Mouse (Mus musculus): Measurements from ENCODE around the gene 1700086D15Rik. TPM values are rescaled to one million over a fixed set of nuclear protein-coding genes. Genes with fewer than 3 reads are reported as not detected.

1700086D15Rik gene
- polyA plus RNA-seq, 1 experiment from 2014 or later = not detected

- no peaks in the 10 kb centered on the region for H3K9me3 ChIP-seq (replicated peaks; ENCODE audit: control insufficient read depth, low read length)
- no peak for DNase-seq (ENCODE audit: low spot score)
- H3K36me3 ChIP-seq (replicated peaks; ENCODE audit: control insufficient read depth, insufficient read depth, low read depth, low read length) = no peaks in the 10 kb centered on the region
- ATAC-seq (replicated peaks; ENCODE audit: insufficient number of reproducible peaks, low FRiP score, low TSS enrichment, low read depth) = no peak
- H3K4me1 ChIP-seq (ENCODE audit: control insufficient read depth, insufficient read depth, low read length) = no peaks in the 10 kb centered on the region
- H3K4me2 ChIP-seq (ENCODE audit: low read depth, low read length) = no peak overlapping the region
- H3K9ac ChIP-seq (replicated peaks; ENCODE audit: low read length) = no peak overlapping the region
- H3K27ac ChIP-seq (replicated peaks; ENCODE audit: low read depth, low read length) = no peak overlapping the region
- H3K4me3 ChIP-seq (ENCODE audit: low read depth, low read length) = no peak overlapping the region
- 91% methylated on average over 20 of the region's 20 CpGs for WGBS
- H3K27me3 ChIP-seq (ENCODE audit: control insufficient read depth, insufficient read depth, low read length) = no peaks in the 10 kb centered on the region; the same call in 1 of the 2 replicates
Observed at GRCm38 (mm10) chr11:65157966-65158657, 1.6 kb downstream of the 1700086D15Rik start.

DNA sequence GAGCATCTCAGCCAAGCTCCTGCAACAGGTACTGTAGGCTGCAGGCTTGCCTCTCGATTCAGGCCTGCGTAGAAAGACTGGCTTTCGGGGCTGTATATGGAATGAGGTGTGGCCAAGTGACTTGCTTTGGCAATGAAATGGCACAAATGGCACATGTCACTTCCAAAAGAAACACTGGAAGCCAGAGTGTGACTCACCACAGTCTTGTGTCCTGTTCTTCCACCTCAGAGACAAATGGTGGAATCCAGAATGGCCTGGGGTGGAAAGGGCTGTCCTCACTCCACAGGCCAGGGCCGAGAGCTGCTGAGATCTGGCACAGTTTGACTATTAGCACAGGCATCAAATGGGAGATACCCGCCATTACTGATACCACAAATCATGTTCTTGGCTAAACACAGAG is 6.7 kb downstream of the 1700086D15Rik start:
- no peaks in the 10 kb centered on the region for H3K4me1 ChIP-seq (ENCODE audit: control insufficient read depth, insufficient read depth, low read length)
- no peak for DNase-seq (ENCODE audit: low spot score)
- no peaks in the 10 kb centered on the region for H3K27me3 ChIP-seq (ENCODE audit: control insufficient read depth, insufficient read depth, low read length)
- WGBS = 83% methylated on average over 5 of the region's 5 CpGs
- H3K4me2 ChIP-seq (ENCODE audit: low read depth, low read length) = no peak overlapping the region
- no peaks in the 10 kb centered on the region for H3K9me3 ChIP-seq (replicated peaks; ENCODE audit: control insufficient read depth, low read length)
- H3K9ac ChIP-seq (replicated peaks; ENCODE audit: low read length) = no peak overlapping the region
- H3K4me3 ChIP-seq (ENCODE audit: low read depth, low read length) = no peak overlapping the region
- H3K36me3 ChIP-seq (replicated peaks; ENCODE audit: control insufficient read depth, insufficient read depth, low read depth, low read length) = no peaks in the 10 kb centered on the region
- no peak overlapping the region for H3K27ac ChIP-seq (replicated peaks; ENCODE audit: low read depth, low read length)
- no peak for ATAC-seq (replicated peaks; ENCODE audit: insufficient number of reproducible peaks, low FRiP score, low TSS enrichment, low read depth)

GRCm38 (mm10) chr11:65148441-65148840 is 11.2 kb downstream of the 1700086D15Rik start:
- no peaks in the 10 kb centered on the region for H3K36me3 ChIP-seq (replicated peaks; ENCODE audit: control insufficient read depth, insufficient read depth, low read depth, low read length)
- H3K27me3 ChIP-seq (ENCODE audit: control insufficient read depth, insufficient read depth, low read length) = no peaks in the 10 kb centered on the region
- no peaks in the 10 kb centered on the region for H3K9me3 ChIP-seq (replicated peaks; ENCODE audit: control insufficient read depth, low read length)
- H3K4me1 ChIP-seq (ENCODE audit: control insufficient read depth, insufficient read depth, low read length) = no peaks in the 10 kb centered on the region
- 88% methylated on average over 7 of the region's 7 CpGs for WGBS
- H3K9ac ChIP-seq (replicated peaks; ENCODE audit: low read length) = no peak overlapping the region
- H3K4me2 ChIP-seq (ENCODE audit: low read depth, low read length) = no peak overlapping the region
- ATAC-seq (replicated peaks; ENCODE audit: insufficient number of reproducible peaks, low FRiP score, low TSS enrichment, low read depth) (no peak), DNase-seq (ENCODE audit: low spot score) (no peak)
- H3K4me3 ChIP-seq (ENCODE audit: low read depth, low read length) = no peak overlapping the region
- H3K27ac ChIP-seq (replicated peaks; ENCODE audit: low read depth, low read length) = no peak overlapping the region

DNA sequence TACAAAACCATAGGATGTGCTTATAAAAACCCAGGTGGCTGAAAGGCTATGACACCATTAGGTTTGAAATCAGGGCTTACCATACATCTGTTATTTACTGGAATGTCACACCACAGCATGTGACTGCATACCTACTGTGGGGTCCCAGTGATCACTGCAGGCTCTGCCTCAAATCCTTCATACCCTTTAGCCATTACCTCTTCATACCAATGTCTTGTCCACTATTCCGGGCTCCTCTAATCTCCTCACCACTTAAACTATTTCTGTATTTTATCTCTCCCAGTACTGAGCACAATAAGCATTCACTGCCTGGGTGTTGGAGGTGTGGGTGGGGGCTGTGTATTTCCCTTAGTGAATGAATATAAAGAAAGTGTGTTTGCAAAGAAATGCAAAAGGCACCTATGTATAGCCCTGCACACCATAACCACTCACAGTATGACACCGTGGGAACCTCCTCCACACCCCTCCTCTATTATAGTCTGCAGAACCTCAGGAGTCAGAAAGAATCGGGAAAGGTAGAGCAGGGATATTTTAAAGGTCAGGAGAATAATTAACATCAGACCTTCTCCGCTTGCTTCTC is 16.8 kb downstream of the 1700086D15Rik start:
- DNase-seq (ENCODE audit: low spot score) = no peak
- H3K27ac ChIP-seq (replicated peaks; ENCODE audit: low read depth, low read length) = no peak overlapping the region
- WGBS = 69% methylated on average over 4 of the region's 4 CpGs
- H3K9ac ChIP-seq (replicated peaks; ENCODE audit: low read length) = no peak overlapping the region
- H3K36me3 ChIP-seq (replicated peaks; ENCODE audit: control insufficient read depth, insufficient read depth, low read depth, low read length) = no peaks in the 10 kb centered on the region
- H3K4me1 ChIP-seq (ENCODE audit: control insufficient read depth, insufficient read depth, low read length) = no peaks in the 10 kb centered on the region
- no peaks in the 10 kb centered on the region for H3K27me3 ChIP-seq (ENCODE audit: control insufficient read depth, insufficient read depth, low read length)
- H3K4me3 ChIP-seq (ENCODE audit: low read depth, low read length) = no peak overlapping the region
- H3K9me3 ChIP-seq (replicated peaks; ENCODE audit: control insufficient read depth, low read length) = no peaks in the 10 kb centered on the region
- no peak for ATAC-seq (replicated peaks; ENCODE audit: insufficient number of reproducible peaks, low FRiP score, low TSS enrichment, low read depth)
- no peak overlapping the region for H3K4me2 ChIP-seq (ENCODE audit: low read depth, low read length)

DNA sequence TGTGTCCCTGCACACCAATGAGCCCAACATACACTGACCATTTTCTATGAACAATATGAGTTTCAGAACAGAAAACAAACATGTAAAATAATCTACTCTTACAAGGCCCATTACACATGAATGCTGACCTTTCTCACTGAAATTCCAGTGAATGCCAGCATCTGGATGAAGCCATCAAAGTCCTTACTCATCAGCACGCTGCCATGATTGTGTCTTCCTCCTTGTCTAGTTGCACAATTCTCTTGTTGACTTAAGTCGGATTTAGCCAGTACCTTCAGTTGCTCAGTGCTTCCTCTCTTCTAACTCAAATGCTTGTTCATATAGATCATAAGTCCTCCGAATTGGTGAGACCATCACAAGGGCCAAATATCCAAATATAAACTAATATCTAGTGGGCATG is 20.7 kb downstream of the 1700086D15Rik start:
- H3K4me2 ChIP-seq (ENCODE audit: low read depth, low read length) = no peak overlapping the region
- no peak overlapping the region for H3K9ac ChIP-seq (replicated peaks; ENCODE audit: low read length)
- WGBS = 88% methylated on average over 3 of the region's 3 CpGs
- DNase-seq (ENCODE audit: low spot score) (no peak), ATAC-seq (replicated peaks; ENCODE audit: insufficient number of reproducible peaks, low FRiP score, low TSS enrichment, low read depth) (no peak)
- H3K4me1 ChIP-seq (ENCODE audit: control insufficient read depth, insufficient read depth, low read length) = no peaks in the 10 kb centered on the region
- H3K27ac ChIP-seq (replicated peaks; ENCODE audit: low read depth, low read length) = no peak overlapping the region
- H3K27me3 ChIP-seq (ENCODE audit: control insufficient read depth, insufficient read depth, low read length) = no peaks in the 10 kb centered on the region
- no peak overlapping the region for H3K4me3 ChIP-seq (ENCODE audit: low read depth, low read length)
- H3K9me3 ChIP-seq (replicated peaks; ENCODE audit: control insufficient read depth, low read length) = no peaks in the 10 kb centered on the region
- no peaks in the 10 kb centered on the region for H3K36me3 ChIP-seq (replicated peaks; ENCODE audit: control insufficient read depth, insufficient read depth, low read depth, low read length)

DNA sequence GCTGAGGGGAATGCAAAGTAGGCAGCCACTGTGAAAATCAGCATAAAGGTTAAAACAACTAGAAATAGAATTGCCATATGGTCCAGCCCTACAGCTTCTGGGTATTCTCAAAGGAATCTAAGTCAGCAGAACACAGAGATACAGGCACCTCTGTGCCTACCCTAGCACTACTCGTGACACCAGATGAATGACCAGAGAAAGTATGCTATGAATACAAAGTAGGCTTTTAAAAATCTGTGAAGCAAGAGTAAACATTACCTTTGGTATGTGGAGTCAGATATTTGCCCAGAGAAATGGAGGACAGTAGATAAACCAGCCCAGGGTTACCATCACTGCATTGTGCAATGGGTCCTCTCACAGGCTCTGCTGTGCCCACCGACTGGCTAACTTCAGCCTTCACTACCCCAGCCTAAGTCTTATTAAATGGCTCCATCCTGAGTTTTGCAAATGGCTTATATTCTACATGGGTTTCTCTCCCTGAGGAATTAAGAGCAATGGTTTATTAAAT is 22.5 kb downstream of the 1700086D15Rik start:
- H3K4me1 ChIP-seq (ENCODE audit: control insufficient read depth, insufficient read depth, low read length) = no peaks in the 10 kb centered on the region

GRCm38 (mm10) chr11:65135251-65135739 is 24.4 kb downstream of the 1700086D15Rik start:
- H3K4me3 ChIP-seq (ENCODE audit: low read depth, low read length) = no peak overlapping the region
- no peak overlapping the region for H3K9ac ChIP-seq (replicated peaks; ENCODE audit: low read length)
- no peaks in the 10 kb centered on the region for H3K4me1 ChIP-seq (ENCODE audit: control insufficient read depth, insufficient read depth, low read length)
- WGBS = 86% methylated on average over 8 of the region's 8 CpGs
- H3K9me3 ChIP-seq (replicated peaks; ENCODE audit: control insufficient read depth, low read length) = no peaks in the 10 kb centered on the region
- no peak for DNase-seq (ENCODE audit: low spot score)
- ATAC-seq (replicated peaks; ENCODE audit: insufficient number of reproducible peaks, low FRiP score, low TSS enrichment, low read depth) = no peak
- H3K4me2 ChIP-seq (ENCODE audit: low read depth, low read length) = no peak overlapping the region
- H3K27ac ChIP-seq (replicated peaks; ENCODE audit: low read depth, low read length) = no peak overlapping the region
- H3K27me3 ChIP-seq (ENCODE audit: control insufficient read depth, insufficient read depth, low read length) = no peaks in the 10 kb centered on the region
- no peaks in the 10 kb centered on the region for H3K36me3 ChIP-seq (replicated peaks; ENCODE audit: control insufficient read depth, insufficient read depth, low read depth, low read length)

More for the DNA sequence above, 22.5 kb downstream of the 1700086D15Rik start:
- WGBS = 76% methylated on average over 2 of the region's 2 CpGs
- no peak overlapping the region for H3K9ac ChIP-seq (replicated peaks; ENCODE audit: low read length)
- H3K36me3 ChIP-seq (replicated peaks; ENCODE audit: control insufficient read depth, insufficient read depth, low read depth, low read length) = no peaks in the 10 kb centered on the region
- no peak overlapping the region for H3K27ac ChIP-seq (replicated peaks; ENCODE audit: low read depth, low read length)
- no peak overlapping the region for H3K4me3 ChIP-seq (ENCODE audit: low read depth, low read length)
- no peaks in the 10 kb centered on the region for H3K27me3 ChIP-seq (ENCODE audit: control insufficient read depth, insufficient read depth, low read length)
- DNase-seq (ENCODE audit: low spot score) (no peak), ATAC-seq (replicated peaks; ENCODE audit: insufficient number of reproducible peaks, low FRiP score, low TSS enrichment, low read depth) (no peak)
- no peaks in the 10 kb centered on the region for H3K9me3 ChIP-seq (replicated peaks; ENCODE audit: control insufficient read depth, low read length)
- H3K4me2 ChIP-seq (ENCODE audit: low read depth, low read length) = no peak overlapping the region

DNA sequence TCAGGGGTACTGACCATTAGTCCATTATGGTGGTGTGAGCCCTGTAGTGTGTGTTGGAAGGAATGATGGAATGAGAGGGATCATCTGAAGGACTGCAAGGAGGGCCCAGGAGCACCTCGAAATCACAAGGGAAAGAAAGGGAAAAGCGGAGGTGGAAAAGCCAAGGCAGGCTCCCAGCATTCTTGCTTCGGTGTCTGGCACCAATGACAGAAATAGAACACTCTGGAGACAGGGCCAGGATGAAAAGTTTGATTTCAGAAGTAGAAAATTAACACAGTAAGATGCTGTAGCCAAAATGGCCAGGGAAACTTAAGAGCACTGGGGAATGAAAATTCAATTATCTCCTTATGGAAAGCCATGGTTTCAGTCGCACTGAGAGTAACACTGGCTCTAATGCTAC is 26.0 kb downstream of the 1700086D15Rik start:
- Histone ChIP-seq H3K36me3 (replicated peaks; ENCODE audit: control insufficient read depth, insufficient read depth, low read depth, low read length) (no peaks in the 10 kb centered on the region), H3K4me3 (ENCODE audit: low read depth, low read length) (no peak overlapping the region), H3K9ac (replicated peaks; ENCODE audit: low read length) (no peak overlapping the region), H3K4me2 (ENCODE audit: low read depth, low read length) (no peak overlapping the region), H3K27ac (replicated peaks; ENCODE audit: low read depth, low read length) (no peak overlapping the region), H3K27me3 (ENCODE audit: control insufficient read depth, insufficient read depth, low read length) (no peaks in the 10 kb centered on the region), H3K9me3 (replicated peaks; ENCODE audit: control insufficient read depth, low read length) (no peaks in the 10 kb centered on the region), H3K4me1 (ENCODE audit: control insufficient read depth, insufficient read depth, low read length) (no peaks in the 10 kb centered on the region)
- DNase-seq (ENCODE audit: low spot score) (no peak), ATAC-seq (replicated peaks; ENCODE audit: insufficient number of reproducible peaks, low FRiP score, low TSS enrichment, low read depth) (no peak)
- WGBS = 92% methylated on average over 4 of the region's 4 CpGs
